Mouse (Mus musculus) mesoderm, embryonic 11.5 days (tissue): ENCODE measurements at regions not wholly inside any gene's neighbourhood (a gene's known extent, or its start where the extent isn't known, plus 50 kb on each side); places are given as distances from the start of the nearest gene placed in this dataset.
A peak's percentile ranks its signal among the peaks of the same experiment; 100 is the strongest.

Source experiments
- DNase-seq: peaks from one replicate; pipeline ENCODE4 v3.0.0-alpha.2; 2012; ENCODE audit warnings: low read depth, low spot score

DNA sequence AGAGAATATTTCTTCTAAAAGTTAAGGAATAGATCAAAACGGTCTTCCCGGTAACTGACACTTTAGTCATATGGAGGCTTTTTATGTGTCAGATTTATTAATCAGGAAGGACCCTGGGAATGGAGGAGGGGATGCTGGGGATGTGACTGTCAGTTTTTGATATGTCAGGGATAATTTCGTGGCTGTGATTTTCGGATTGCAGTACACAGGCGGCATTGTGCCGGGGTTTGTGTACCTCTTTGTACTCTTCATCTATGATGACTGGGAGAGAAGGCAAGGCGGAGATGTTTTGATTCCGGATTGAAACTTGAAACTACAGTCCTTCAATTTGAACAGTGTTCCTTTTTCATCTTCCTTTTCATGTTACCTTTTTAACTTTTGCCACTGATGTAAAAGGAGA, 344.2 kb downstream of the Mdfic start:
- no peak for DNase-seq

- DNase-seq, result no peak
Observed at GRCm38 (mm10) chr6:16065121-16065520, 344.7 kb downstream of the Mdfic start.

GRCm38 (mm10) chr6:16076266-16076665, 355.8 kb downstream of the Mdfic start:
- no peak for DNase-seq

DNA sequence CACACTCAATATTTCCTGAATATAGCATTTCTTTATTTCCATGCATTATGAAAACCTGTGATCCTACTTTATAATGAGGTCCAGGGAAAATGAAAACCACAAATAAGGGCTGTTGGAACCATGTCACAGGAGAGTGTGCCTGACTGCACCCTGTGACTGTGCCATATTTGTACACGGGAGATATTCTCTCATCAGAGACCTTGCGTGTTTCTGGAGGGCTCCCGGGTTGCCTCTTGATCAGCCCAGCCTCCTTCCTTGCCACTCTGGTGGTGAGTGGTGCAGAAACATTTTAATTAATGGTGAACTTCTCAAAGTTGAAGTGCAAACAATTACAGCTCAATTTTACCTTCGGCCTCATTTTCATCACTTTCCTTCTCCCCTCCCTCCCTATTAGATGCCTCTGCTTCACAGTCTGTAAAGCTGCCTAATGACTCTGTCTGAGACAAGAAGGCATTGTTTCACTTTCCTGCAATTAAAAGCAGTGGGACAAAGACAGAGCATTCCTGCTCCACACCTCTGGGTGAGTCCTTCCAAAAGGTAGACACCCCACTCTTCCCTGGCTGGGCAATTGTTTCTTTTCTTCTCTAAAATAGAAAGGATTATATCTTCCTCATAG, 356.8 kb downstream of the Mdfic start:
- no peak for DNase-seq

DNA sequence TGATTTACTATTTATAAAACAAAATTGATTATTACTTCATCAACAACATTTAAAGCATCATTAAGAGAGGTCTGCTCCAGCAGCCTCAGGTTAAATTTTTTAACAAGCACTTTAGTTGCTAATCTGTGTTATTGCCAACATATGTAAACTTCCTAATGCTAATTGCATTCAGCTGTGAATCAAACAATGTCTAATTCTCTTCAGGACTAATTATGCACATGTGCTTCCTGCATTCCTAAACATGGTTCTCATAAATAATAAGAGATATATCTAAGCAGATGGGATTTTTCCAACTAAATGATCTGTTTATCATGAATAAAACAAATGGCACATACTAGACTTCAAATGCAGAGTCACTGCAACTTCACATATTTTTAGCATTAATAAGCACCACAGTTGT, 357.5 kb downstream of the Mdfic start:
- no peak for DNase-seq

DNA sequence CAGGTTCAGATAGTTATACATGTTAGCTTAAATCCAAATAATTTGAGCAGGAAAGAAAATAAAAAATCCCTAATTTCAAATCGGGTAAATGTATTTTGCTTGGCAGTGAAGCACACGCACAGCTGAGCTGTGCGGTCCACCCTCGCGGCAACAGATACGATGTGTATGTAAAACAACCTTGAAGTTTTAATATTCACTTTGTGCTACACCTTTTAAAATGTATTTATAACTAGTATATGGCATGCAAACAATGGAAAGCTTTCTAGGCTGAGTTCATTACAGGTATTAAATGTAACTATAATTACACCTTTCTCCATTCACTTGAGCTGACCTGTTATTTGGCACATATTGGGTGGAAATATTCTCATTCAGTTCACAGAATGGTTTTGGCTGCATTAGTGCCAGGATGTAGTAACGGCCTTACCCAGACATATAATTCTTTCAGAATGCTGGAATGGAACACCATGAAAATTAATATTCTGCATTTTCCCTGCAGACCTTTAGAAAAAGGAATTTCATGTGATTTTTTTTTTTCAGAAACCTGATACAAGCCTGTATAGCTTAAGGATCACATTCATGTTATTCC, 366.6 kb downstream of the Mdfic start:
- no peak for DNase-seq

GRCm38 (mm10) chr6:16098761-16099160, 378.3 kb downstream of the Mdfic start:
- no peak for DNase-seq

DNA sequence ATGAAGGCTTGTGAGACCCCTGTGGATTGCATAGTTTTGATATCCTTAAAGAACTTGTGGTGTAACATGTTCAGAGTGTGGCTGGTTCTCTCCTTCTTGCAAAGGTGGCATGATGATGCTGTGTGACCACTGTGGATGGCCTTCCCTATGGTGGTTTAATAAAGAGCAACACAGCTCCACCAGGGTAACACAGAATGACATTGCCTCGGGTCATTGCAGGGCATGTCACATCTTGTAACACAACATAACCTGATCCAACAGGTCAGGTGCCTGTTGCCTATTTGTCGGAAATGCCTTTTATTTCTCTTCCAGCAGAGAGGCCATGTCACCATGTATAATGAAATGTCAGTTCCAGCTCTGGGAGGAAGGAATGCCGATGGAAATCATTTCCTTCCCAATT, 420.5 kb downstream of the Mdfic start:
- no peak for DNase-seq

- DNase-seq, result peak; percentile 47
Observed at GRCm38 (mm10) chr6:16144538-16144937, 424.1 kb downstream of the Mdfic start.

- no peak for DNase-seq
Observed at GRCm38 (mm10) chr6:16150535-16150934, 430.1 kb downstream of the Mdfic start.

- no peak for DNase-seq
Observed at GRCm38 (mm10) chr6:16151478-16151877, 431.0 kb downstream of the Mdfic start.

GRCm38 (mm10) chr6:16152691-16153090, 432.2 kb downstream of the Mdfic start:
- peak; percentile 57 for DNase-seq

- DNase-seq, result no peak
Observed at GRCm38 (mm10) chr6:16165012-16165411, 444.6 kb downstream of the Mdfic start.

GRCm38 (mm10) chr6:16171871-16172270, 451.4 kb downstream of the Mdfic start:
- no peak for DNase-seq

- no peak for DNase-seq
Observed at GRCm38 (mm10) chr6:16177313-16177712, 456.9 kb downstream of the Mdfic start.

- no peak for DNase-seq
Observed at GRCm38 (mm10) chr6:16187983-16188550, 467.6 kb downstream of the Mdfic start.

DNA sequence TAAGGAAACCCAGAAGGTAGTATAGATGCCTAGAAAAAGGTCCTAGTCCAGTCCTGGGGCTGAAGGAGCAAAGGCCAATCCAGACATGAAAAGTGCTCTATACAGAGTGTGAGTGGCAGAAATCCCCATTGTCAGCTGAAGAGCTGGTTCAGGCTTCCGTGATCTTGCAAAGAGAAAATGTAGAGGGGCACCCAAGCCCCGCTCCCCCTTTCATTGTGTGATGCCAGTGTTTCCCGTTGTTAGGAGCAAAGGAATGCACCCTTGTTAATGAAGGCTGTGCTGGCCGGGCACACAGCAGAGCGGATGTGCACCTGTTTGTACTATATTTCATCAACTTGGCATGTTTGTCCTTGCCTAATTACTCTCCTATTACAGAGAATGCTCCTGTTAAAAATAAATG, 492.5 kb downstream of the Mdfic start:
- DNase-seq, result peak; percentile 69

- peak; percentile 9 for DNase-seq
Observed at GRCm38 (mm10) chr6:16213635-16214034, 493.2 kb downstream of the Mdfic start.

GRCm38 (mm10) chr6:16221002-16221627, 500.7 kb downstream of the Mdfic start:
- DNase-seq, result peak; percentile 44
